Mouse (Mus musculus) adrenal gland, adult 18-20 months (tissue): ENCODE data around the gene Prnp. TPM values are rescaled to one million over a fixed set of nuclear protein-coding genes. Genes with fewer than 3 reads are reported as not detected.

Source experiments
- total RNA-seq, 2 experiments: library from RNA; stranded (reverse); gene quantifications; 1 replicate in 1 of 2; 2 replicates in 1 of 2; pipeline ENCODE4 v1.2.3; 2021

The Prnp gene
- total RNA-seq, 2 experiments from 2014 or later, result 99.2 to 163 TPM

Other genes starting within 250 kb of the Prnp start
- not detected for gene Erv3, start 50.2 kb upstream of the Prnp start, total RNA-seq
- not detected for gene Prn, start within 50 bp of the Prnp start, total RNA-seq
- gene Prnd, start 40.9 kb downstream of the Prnp start, total RNA-seq, result under 1 TPM in 1 of 2 experiments, not detected in 1; 0.67 TPM
- 10 to 100 TPM; 11.1 to 19.0 TPM for gene Rassf2, start 120.3 kb downstream of the Prnp start, total RNA-seq
- 100 to 1,000 TPM; 239 to 346 TPM for gene Slc23a2, start 235.2 kb downstream of the Prnp start, total RNA-seq